Mouse (Mus musculus) bone marrow, adult 2 months (tissue): ENCODE data around the gene Anapc4.

Experiments
- CTCF ChIP-seq: fragments of 200-500 bp; IDR thresholded peaks from 2 replicates; pipeline ENCODE4 v1.5.1; 2011; ENCODE audit warnings: low read length, control low read depth; ENCODE audit not compliant: control insufficient read depth, insufficient read depth
- POLR2A ChIP-seq: fragments of 200-500 bp; IDR thresholded peaks from 2 replicates; pipeline ENCODE4 v1.6.1; 2011; ENCODE audit warnings: low read depth, mild to moderate bottlenecking, control low read depth, low read length, borderline replicate concordance; ENCODE audit not compliant: control insufficient read depth

DNA sequence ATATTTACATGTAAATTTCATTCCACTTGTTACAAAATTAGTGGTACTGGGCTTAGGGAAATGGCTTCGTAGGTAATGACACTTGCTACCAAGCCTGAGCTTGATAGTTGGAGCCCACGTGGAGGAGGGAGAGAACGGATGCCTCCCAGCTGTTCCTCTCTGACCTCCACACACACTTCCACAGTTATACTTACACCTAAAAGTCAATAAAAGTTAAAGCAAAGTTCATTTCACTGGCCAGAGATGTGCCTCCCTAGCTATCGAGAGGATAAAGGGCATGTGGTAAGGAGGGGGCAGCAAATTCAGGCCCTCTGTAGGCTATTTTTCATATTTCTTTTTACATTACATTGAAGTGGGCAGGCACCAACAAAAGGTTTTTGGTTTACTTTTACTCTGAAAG lies 5.9 kb upstream of the Anapc4 start:
- TF ChIP-seq CTCF (no peak), POLR2A (no peak)
